Mouse (Mus musculus): ENCODE data around the gene AC131692.1.

Gene AC131692.1

DNA sequence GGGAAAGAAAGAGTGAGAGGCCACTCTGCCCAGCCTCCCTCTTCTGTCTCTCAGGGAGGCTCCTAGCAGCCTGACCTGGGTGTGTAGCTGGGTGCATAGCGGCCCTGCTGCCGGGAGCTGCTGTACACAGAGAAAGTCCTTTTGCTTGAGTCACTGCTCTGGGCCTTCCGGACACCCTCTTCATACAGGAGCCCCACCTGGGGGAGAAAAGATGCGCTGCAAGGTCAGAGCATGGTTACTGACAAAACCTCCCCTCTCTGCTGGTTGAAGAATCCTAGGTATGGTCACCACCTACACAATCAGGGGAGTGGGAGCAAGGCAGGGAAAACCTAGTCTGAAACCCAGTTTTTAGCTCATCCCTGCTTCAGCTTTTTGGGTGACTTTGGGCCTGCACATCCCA, 25.3 kb upstream of the AC131692.1 start:
- DNase-seq = peak in 1 of 2 experiments; percentile 41

DNA sequence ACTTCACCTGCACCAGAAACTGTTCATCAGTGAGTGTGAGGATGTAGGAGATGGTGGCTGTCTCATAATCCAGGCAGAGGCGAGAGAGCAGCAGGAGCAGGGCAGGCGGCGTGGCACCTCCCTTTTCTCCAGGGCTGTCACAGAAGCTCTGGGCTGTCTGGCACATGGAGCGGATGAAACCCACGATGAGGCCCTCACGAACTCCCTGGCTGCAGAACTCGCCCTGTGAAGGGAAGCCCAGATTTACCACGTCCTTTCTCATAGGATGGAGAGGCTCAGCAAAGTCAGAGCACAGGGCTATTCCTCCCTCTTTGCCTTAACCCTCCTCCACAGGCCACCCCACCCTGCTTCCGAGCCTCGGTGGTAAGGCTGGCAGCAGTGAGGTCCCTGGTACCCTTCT, 24.4 kb upstream of the AC131692.1 start:
- no peak for DNase-seq

DNA sequence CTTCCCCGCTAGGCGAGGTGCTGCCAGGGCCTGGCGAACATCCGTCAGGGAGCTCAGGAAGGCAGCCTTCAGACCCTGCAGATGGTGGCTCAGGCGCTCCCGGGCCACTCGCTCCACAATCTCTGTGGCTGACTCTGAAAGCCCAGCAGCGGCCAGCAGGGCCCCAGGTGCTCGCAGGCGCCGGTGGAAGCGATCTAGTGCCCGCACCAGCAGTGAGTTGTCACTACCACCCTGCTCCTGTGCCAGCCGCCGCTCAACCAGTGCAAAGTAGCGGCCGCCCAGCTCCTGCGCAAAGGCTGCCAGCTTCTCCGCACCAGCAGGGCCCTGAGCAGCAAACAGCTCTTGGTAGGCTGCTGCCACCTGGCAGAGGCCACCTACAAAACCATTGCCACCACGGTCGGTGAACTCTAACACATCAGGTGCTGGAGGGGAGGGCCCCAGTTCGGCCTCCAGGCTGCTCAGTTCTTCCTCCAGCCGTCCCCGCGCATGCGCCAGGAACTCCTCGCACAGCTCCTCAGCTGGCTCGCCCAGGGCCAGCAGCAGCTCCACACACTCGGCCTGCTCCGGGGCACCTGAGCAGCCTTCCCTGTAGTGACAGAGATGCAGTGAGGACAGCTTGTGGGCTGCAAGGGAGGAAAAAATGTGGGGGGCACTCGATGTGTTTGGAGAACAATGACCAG, 23.5 kb upstream of the AC131692.1 start:
- no peak for DNase-seq

DNA sequence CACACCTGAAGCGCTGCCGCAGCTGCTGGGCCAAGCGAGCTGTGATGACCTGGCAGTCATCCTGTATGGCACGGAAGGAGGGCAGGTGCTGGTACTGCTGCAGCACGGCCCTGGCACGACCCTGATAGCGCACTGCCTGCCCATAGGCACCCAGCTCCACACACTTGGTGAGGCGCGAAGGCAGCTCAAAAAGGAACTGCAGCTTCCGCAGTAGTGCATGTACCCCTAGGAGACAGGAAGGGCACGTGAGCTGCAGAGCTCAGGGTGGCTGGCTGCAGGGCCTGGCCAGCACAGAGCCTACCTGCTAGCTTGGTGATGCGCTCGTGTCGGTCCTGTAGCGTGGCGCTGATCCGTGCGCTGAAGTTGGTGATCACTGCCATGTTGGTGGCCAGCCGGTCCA, 23.0 kb upstream of the AC131692.1 start:
- no peak for DNase-seq

DNA sequence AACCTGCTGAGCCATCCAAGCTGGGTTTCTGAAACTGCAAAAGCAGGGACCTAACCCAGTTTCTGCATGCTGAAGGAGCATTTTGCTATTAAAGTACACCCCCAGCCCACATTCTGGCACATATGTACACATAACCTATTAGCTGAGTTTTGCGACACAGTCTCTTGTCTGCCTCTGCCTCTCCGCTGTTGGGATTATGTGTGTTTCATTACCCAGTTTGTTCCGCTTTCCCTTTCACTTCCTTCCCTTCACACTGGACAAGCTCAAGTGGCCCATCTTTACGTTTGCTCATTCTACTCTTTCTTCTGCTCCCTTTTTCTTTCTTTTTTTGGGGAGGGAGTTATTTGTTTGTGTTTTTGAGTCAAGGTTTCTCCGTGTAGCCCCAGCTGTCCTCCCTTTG, 20.3 kb upstream of the AC131692.1 start:
- no peak for DNase-seq

DNA sequence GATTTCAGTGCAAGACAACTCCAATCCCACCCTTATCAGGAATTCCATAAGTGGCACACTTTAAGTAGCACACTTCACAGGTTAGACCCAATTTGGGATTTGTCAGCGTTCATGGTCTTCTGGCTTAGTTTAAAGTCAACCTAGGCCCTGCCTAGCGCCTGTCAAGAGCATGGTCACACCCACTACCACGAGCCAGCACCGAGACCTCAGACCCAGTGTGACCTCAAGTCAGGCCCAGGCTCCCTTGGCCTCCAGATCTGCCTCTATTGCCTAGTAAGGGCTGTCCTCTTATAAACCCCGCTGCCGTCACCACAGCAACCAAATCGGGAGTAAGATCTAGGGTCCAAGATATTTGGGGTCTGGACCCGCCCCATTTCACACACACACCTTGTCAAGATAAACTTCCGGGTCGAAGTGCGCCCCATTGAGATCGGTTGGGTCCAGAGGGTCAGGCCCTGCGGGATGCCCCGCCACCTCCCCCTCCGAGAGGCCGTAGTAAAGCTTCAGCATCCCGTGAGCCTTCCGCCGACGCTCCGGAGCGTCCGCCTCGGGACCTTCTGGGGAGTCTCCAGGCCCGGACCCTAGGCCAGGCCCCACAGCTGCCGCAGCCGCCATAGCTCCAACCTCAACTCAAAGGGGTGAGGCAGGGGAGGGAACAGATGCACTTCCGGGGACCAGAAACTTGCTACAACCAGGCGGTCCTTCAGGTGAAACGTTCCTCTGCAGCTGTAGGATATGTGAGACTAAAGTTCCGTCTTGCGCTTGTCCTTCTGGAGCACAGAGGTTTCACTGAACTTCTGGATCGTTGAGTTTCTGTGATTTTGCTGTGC, 17.4 kb upstream of the AC131692.1 start, which contains the start of gene Vps51:
Gene Vps51, minus strand, starts transcription at position 668 of the 830 bp plus-strand sequence.
- DNase-seq = peak; percentile 81 to 83

DNA sequence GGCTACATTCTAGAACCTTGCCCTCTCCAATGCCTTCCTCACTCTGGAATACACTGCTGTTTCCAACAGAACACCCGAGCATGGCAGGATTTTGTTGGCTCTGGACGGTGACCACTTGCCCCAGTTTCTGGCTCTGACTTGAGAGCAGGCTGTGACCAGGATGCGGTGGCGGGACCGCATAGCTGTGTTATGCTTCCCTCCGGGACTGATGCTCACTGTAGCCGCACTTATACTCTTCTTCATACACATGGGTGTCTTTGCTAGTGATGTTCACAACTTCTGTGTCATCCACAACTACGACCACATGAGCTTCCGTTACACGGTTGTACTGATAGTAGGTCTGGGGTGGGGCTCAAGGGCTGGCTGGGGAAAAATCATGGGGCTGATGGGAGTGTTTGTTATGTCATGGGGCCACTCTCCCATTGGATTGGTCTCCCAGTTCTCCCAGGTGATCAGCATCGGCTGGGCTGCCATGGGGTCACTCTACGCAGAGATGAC, 14.2 kb upstream of the AC131692.1 start, which contains the start of gene Tmem262:
Gene Tmem262, plus strand, starts transcription at position 51 of the 498 bp plus-strand sequence.
- DNase-seq = no peak

DNA sequence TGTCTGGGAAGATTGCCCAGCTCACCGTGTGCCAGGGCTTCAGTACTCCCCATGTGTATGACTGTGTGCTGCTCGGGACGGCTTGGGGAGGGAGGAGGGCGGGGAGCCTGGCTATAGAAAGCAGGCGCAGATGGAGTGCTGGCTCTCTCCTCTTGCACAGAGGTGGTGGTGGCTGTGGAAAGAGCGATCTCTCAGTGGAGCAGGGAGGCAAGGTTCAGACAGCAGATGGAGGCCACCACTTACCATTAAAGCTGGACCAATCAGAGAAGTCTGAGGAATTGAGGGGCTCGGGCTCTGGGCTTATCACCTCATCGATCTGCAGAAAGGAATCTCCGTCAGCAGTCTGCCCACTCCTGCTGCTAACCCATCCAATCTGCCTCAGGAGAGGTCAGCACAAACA, 12.1 kb upstream of the AC131692.1 start, which contains the start of gene Gm28374:
Gene Gm28374, minus strand, starts transcription at position 101 of the 400 bp plus-strand sequence.
- DNase-seq = no peak

DNA sequence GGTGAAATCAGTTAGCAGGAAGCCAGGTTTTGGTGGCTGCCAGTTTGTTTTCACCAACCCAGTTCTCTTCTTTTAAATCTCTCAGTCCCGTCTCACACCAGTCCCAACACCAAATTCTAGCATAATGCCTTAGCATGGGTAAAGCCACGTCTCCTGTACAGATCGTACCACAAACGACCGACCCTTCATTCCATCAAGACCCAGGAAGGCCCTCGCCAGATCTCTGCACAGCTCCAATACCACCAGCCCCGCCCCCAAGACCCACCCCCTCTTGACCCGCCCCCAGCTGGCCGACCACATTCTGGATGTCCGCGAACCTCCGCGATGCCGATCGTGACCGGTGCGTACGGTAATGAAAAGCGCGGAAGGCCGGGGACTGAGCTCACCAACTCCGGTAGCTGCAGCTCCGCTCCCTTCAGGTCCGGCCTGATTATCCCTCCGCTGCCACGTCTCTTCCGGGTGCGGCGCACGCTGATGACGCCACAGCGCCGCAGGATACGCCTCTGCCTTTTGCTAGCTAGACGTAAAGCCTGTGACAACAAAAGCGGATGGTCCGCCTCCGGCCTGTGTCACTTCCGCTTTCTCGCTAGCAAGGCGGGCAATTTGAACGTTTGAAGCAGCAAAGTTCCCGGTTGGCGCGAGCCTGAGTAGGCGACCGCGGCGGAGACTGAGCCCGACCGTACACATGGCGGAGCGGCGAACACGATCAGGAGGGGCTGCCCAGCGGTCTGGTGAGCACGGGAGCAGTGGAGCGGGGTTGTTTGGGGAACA, 9.6 kb upstream of the AC131692.1 start, which contains the start of the genes Zfpl1 and Cdca5:
Gene Zfpl1, minus strand, starts transcription at position 479 of the 771 bp plus-strand sequence.
Gene Cdca5, plus strand, starts transcription at position 506 of the 771 bp plus-strand sequence.
- peak; percentile 93 to 96 for DNase-seq

DNA sequence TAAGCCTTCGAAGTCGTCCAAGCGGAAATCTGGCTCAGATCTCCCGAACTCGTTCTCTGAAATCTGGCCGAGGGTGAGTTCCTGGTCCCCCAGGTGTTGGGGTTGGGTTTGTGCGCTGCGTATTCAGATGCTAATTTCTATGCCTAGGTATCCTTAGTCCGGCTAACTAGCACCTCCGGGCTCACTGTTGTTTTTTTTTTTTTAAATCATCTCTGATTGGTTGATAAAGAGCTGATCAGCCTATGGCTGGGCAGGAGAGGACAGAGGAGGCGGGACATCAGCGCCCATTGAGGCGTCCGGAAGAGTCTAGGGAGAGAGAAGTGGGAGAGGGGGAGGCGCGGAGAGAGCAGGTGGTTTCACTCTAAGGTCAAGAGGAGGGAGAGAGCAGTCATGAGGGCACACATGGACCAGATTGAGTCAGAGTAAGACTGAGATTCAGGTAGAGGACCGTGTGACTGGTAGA, 8.8 kb upstream of the AC131692.1 start:
- peak; percentile 51 to 68 for DNase-seq

DNA sequence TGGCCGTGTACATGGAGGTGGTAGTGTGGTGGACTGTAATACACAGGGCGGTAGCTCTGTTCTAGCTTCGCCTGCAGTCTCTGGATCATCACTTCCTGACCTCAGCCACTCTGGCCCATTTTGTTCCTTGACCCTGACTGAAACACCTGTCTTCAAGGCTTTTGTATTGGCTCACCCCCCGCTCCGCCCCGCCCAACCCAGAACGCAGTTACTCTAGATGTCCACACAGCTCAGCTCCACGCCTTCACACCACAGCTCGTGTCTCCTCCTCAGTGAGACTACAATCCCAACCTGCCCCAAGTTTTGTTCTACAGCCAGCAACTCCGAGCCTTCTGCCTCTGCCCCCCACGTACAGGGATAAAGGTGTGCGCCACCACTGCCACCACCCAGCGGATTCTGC, 5.4 kb upstream of the AC131692.1 start:
- DNase-seq = no peak

DNA sequence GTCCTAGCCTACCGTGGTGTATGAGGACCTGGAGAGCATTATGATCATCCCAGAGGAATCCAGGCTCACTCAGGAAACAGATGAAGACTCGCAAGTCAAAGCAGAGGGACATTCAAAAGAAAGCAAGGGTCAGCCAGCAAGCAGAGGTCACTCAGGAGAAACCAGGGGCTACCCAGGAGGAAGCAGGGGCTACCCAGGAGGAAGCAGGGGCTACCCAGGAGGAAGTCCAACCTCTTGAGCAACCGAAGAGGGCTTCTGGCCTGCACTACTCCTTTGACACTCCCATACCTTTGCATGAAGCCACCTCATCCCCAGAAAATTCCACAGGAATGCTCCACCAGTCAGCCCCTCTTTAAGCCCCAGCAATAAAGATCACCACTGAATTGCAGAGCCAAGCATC, 3.6 kb downstream of the AC131692.1 start:
- DNase-seq = no peak

DNA sequence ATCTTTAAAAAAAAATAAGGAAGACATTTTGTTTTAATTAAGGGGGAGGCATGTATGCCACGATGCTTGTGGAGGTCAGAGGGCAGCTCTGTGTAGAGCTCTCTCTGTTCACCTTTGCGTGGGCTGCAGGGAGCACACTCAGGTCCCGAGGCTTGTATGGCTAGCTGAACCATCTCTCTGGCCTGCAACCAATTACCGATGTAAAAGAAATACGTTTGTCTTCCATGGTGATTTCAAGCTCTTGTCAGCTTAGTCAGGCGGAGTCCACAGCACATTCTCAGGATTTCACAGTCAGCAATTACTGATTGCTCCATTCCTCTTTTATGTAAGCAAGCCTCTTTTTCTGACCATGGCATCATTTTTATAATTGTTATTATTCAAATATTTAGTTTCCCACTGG, 7.0 kb downstream of the AC131692.1 start:
- DNase-seq = no peak

DNA sequence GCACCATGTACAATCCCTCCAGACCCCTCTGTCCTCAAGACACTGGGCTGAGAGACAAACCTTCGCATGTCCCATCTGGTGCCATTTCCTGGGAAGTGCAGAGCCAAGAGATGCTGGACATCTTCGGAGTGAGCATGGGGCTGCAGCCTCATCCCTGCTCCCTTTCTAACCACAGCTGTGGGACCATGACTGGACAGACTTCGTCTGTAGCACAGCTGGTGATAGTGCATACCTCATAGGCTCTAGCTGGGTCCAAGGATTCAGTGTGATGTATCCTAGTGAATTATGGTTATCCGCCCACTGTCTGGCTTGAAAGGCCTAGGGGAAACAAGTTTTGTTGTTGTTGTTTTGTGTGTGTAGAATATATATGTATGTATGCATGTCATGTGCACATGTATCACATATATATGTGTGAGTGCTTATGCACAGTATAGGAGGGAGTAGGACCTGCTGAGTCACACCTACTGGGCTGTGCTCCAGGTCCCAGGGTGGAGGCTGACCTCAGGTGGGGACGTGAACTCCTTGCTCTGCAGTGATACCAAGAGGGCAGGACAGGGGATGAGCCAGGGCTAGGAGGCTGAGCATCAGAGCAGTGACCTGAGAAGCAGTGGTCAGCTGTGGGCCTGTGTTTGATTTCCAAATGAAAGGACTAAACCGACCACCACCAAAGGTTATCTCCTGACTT, 8.1 kb downstream of the AC131692.1 start:
- DNase-seq = no peak

DNA sequence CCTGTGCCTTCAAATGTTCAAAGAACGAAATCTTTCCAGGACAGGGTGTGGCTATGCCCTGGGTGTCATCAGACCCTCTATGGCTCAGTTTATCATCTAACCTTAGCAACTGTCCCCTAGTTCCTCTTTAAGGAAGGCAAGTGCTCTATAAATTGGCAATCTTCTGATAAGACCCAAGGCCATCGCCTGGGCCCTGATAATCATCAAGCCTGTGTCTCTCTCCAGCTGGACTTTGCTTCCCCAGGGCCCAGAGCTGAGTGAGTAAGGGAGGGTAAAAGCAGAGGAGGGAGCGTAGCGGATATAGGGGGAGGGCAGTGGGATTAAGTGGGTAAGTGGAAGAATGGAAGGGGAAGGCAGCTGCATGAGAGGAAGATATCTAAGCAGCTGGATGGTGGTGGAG, 10.3 kb downstream of the AC131692.1 start:
- no peak for DNase-seq

DNA sequence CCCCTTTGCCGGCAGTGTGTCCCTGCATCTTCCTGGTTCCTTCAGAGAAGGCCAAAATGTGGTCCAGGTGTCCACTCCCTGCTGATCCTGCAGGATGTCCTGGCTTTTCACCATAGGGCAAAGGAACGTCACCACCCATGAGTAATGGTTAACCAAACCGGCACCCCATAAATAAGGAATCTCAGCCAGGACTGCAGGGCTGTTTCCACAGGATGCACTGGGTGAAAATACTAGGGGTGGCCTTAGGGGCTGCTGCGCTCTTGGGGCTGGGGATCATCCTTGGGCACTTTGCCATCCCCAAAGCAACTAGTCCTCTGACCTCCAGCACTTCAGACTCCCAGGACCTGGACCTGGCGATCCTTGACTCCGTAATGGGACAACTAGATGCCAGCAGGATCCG, 11.4 kb downstream of the AC131692.1 start, which contains the start of gene Naaladl1:
Gene Naaladl1, plus strand, starts transcription at position 197 of the 400 bp plus-strand sequence.
- DNase-seq = no peak

DNA sequence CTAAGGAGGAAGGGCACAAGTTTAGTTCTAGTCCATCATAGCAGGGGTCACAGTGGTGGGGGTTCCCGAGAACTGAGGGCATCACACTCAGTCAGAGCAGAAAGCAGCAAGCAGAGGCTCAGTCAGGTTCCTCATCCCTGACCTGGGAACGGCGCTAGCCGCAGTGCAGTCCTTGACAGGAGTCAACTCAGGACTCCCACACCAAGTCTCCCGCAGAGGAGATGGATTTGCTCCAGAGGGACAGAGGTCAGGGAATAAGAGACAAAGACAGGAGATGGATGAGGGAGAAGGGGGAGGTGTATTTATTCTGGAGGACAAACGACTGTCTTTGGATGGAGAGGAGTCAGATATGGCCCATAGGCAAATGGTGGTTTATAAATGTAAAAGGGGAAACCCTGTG, 18.9 kb downstream of the AC131692.1 start:
- no peak for DNase-seq

DNA sequence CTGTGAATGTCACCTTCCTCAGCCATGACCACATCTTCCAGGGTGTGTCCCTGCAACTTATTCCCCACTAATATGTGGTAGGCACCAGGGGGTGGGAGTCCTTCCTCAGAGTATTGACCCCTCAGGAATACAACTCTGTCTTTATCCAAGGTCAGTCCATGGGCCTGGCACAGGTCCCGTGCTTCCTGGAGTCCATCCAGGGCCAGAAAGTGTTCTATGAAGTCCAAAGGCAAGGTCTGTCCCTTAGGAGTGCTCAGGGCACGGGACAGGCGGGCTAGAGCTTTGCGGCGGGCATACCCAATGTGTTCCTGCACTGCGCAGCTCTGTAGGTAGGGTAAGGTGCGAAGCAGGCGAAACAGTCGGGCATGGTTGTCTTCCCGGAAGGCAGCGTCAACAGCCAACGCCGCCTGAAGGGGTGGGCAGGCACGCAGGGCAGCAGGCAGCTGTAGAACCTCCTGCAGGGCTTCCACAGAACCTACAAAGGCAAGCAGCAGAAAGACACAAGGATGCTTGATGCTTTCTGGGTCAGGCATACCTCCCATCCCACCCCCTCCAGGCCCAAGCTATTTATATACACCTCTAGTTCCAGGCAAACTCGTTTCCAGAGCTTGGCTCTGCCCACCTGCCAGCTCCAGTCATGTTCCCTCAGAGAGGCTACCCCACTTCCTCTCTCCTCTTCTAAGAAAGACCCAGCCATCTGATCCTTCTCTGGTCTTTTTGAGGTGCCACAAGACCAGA, 22.1 kb downstream of the AC131692.1 start:
- no peak for DNase-seq

DNA sequence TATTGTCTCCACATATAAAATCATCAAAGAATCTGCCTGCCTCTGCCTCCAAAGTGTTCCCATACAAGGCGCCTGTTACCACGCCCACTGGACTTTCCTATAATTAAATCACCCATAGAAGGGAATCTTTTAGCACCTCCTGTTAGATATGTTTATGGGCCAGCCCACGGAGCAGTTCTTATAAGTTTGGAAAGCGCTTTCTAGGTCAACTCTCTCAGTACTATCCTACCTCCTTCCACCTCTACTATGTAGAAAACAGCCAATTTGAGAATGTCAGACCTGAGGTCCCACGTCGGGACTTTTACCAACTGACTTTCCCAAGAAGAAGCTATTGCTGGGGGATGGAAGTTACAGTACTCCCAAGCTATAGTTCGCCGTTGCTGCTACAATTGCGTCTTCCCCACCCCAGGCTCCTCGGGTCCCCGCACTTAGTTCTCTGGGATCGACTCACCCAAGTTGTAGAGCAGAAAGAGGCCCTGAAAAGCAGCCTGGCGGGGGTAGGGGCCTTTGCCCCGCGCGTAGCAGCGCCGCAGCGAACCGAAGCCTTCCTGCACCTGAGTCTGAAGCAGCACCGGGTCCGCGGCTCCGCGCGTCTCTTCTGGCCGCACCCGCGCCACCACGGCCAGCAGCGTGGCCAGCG, 23.2 kb downstream of the AC131692.1 start:
- no peak for DNase-seq

DNA sequence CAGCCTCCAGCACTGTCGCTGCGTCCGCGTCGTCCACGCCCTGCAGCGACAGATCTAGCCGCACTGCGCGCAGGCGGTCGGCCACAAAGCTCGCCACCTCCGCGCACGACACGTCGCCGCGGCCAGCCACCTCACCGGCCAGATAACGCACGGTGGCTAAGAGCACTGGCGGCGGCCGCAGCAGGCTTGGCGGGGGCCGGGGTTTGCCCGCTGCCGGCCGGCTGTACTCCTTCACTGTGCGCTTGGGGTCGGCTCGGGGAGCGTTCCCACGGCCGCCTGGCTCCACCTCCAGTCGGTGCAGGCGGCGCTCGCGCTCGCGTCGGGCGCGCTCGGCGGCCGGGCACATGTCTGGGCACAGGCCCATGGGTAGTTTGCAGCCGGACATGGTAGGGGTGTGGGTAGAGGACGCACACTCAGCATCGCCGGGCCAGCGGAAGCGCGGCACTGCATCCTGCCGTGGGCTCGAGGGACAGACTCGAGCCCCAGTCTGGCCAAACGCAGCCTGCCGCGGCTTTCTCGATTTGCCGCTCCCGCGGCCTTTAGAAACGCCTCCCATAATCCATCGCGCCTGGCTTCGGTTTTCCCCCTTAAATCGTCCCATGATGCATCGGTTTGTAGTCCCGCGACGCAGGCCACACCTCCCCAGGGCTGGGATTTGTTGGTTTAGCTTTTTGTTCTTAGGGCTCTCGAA, 23.9 kb downstream of the AC131692.1 start, which contains the start of gene Sac3d1:
Gene Sac3d1, minus strand, starts transcription at position 665 of the 691 bp plus-strand sequence.
- peak; percentile 88 to 90 for DNase-seq

Data from thymus, postnatal 36 days (tissue).